Mouse (Mus musculus): ENCODE results near the gene Zbtb17. TPM values are rescaled to one million over a fixed set of nuclear protein-coding genes. Genes with fewer than 3 reads are reported as not detected.

The Zbtb17 gene
- polyA plus RNA-seq (2021) = 19.8 TPM

- no peaks in the 10 kb centered on the region for H3K27me3 ChIP-seq
- ChIA-PET POLR2A (no interaction called here), CTCF (interaction anchor here (1.2 to 1.3 kb wide), 2 partner anchors 10 to 39 kb away, joined by 3 read pairs; no protein-coding TSS in a partner anchor)
- TF ChIP-seq CTCF (IDR thresholded peaks at IDR 0.05) = no peak
- ATAC-seq = peak; percentile 26
- in situ Hi-C loops (cut with MboI; ENCODE audit: low pct_unique_long_range_greater_than_20kb) = no loop called here
- DNase-seq (ENCODE audit: low read depth, low spot score) = no peak
These were observed at the start of gene Zbtb17 for GRCm38 (mm10) chr4:141444451-141445327. Gene Zbtb17 (plus strand): TSS chr4:141444654.

GRCm38 (mm10) chr4:141394751-141395150 lies 49.7 kb upstream of the Zbtb17 start:
- no peaks in the 10 kb centered on the region for H3K27me3 ChIP-seq
- ATAC-seq (no peak), DNase-seq (ENCODE audit: low read depth, low spot score) (no peak)
- POLR2A ChIA-PET = no interaction called here
- no peak for TF ChIP-seq CTCF (IDR thresholded peaks at IDR 0.05)
- CTCF ChIA-PET = no interaction called here
- in situ Hi-C loops (cut with MboI; ENCODE audit: low pct_unique_long_range_greater_than_20kb) = no loop called here

- ATAC-seq = no peak
- no peak for DNase-seq (ENCODE audit: low read depth, low spot score)
- no peaks in the 10 kb centered on the region for H3K27me3 ChIP-seq
- CTCF ChIA-PET = interaction anchor here (4.2 kb wide), 1 partner anchor 10 kb away, joined by 16 read pairs; no protein-coding TSS in a partner anchor
- no peak for TF ChIP-seq CTCF (IDR thresholded peaks at IDR 0.05)
- POLR2A ChIA-PET = no interaction called here
- in situ Hi-C loops (cut with MboI; ENCODE audit: low pct_unique_long_range_greater_than_20kb) = no loop called here
These were observed 46.6 kb upstream of the Zbtb17 start for GRCm38 (mm10) chr4:141397861-141398260.

- CTCF ChIA-PET = interaction anchor here (1.1 to 4.2 kb wide), 2 partner anchors 11 to 193 kb away, joined by 3 to 16 read pairs; no protein-coding TSS in a partner anchor
- DNase-seq (ENCODE audit: low read depth, low spot score) = no peak
These were observed 45.9 kb upstream of the Zbtb17 start, which contains the start of gene Clcnka for GRCm38 (mm10) chr4:141398545-141398944. Gene Clcnka (minus strand): TSS chr4:141398724.

GRCm38 (mm10) chr4:141400171-141400570 lies 44.3 kb upstream of the Zbtb17 start:
- H3K27me3 ChIP-seq = no peaks in the 10 kb centered on the region
- ChIA-PET CTCF (interaction anchor here (4.2 kb wide), 1 partner anchor 12 kb away, joined by 16 read pairs; no protein-coding TSS in a partner anchor), POLR2A (no interaction called here)
- TF ChIP-seq CTCF (IDR thresholded peaks at IDR 0.05) = no peak
- no peak for DNase-seq (ENCODE audit: low read depth, low spot score)
- ATAC-seq = no peak
- in situ Hi-C loops (cut with MboI; ENCODE audit: low pct_unique_long_range_greater_than_20kb) = loop anchor here (5.0 to 10.0 kb wide), 2 partner anchors 37 to 75 kb away; partner anchors contain the start of gene Srarp

More at GRCm38 (mm10) chr4:141398545-141398944, 45.9 kb upstream of the Zbtb17 start, which contains the start of gene Clcnka:
- H3K27me3 ChIP-seq = no peaks in the 10 kb centered on the region
- in situ Hi-C loops (cut with MboI; ENCODE audit: low pct_unique_long_range_greater_than_20kb) = no loop called here
- POLR2A ChIA-PET = no interaction called here
- TF ChIP-seq CTCF (IDR thresholded peaks at IDR 0.05) = no peak
- no peak for ATAC-seq

GRCm38 (mm10) chr4:141404518-141405313 lies 39.7 kb upstream of the Zbtb17 start:
- TF ChIP-seq CTCF (IDR thresholded peaks at IDR 0.05) = no peak
- DNase-seq (ENCODE audit: low read depth, low spot score) = no peak
- peak; percentile 6 for ATAC-seq
- CTCF ChIA-PET = interaction anchor here (0.8 to 5.7 kb wide), 14 partner anchors 9 to 187 kb away, joined by 3 to 134 read pairs (median 3); partner anchors contain the start of genes Hspb7 and Zbtb17
- no peaks in the 10 kb centered on the region for H3K27me3 ChIP-seq
- in situ Hi-C loops (cut with MboI; ENCODE audit: low pct_unique_long_range_greater_than_20kb) = loop anchor here (5.0 to 10.0 kb wide), 3 partner anchors 33 to 163 kb away; partner anchors contain the start of gene Srarp
- POLR2A ChIA-PET = interaction anchor here (1.0 to 2.9 kb wide), 3 partner anchors 21 to 61 kb away, joined by 3 to 16 read pairs (median 3); no protein-coding TSS in a partner anchor

GRCm38 (mm10) chr4:141405314-141405622 lies 39.2 kb upstream of the Zbtb17 start:
- in situ Hi-C loops (cut with MboI; ENCODE audit: low pct_unique_long_range_greater_than_20kb) = loop anchor here (5.0 to 10.0 kb wide), 2 partner anchors 70 to 162 kb away; no protein-coding TSS in a partner anchor
- DNase-seq (ENCODE audit: low read depth, low spot score) (no peak), ATAC-seq (no peak)
- no peaks in the 10 kb centered on the region for H3K27me3 ChIP-seq
- POLR2A ChIA-PET = interaction anchor here (0.6 to 2.9 kb wide), 5 partner anchors 20 to 127 kb away, joined by 3 to 16 read pairs (median 3); no protein-coding TSS in a partner anchor
- CTCF ChIA-PET = interaction anchor here (1.0 to 5.7 kb wide), 10 partner anchors 16 to 187 kb away, joined by 3 to 134 read pairs (median 3); partner anchors contain the start of genes Hspb7 and Zbtb17
- TF ChIP-seq CTCF (IDR thresholded peaks at IDR 0.05) = no peak

- no peaks in the 10 kb centered on the region for H3K27me3 ChIP-seq
- no peak for TF ChIP-seq CTCF (IDR thresholded peaks at IDR 0.05)
- CTCF ChIA-PET = interaction anchor here (0.9 to 5.7 kb wide), 9 partner anchors 9 to 168 kb away, joined by 3 to 134 read pairs (median 3); partner anchors contain the start of gene Clcnkb
- POLR2A ChIA-PET = interaction anchor here (0.6 to 2.9 kb wide), 4 partner anchors 19 to 162 kb away, joined by 3 to 16 read pairs (median 3); no protein-coding TSS in a partner anchor
- in situ Hi-C loops (cut with MboI; ENCODE audit: low pct_unique_long_range_greater_than_20kb) = loop anchor here (5.0 to 10.0 kb wide), 2 partner anchors 68 to 161 kb away; no protein-coding TSS in a partner anchor
- peak; percentile 54 for DNase-seq (ENCODE audit: low read depth, low spot score)
- ATAC-seq = peak; percentile 75
These were observed 37.7 kb upstream of the Zbtb17 start for GRCm38 (mm10) chr4:141406516-141407299.

- ATAC-seq (no peak), DNase-seq (ENCODE audit: low read depth, low spot score) (no peak)
- no peak for TF ChIP-seq CTCF (IDR thresholded peaks at IDR 0.05)
- in situ Hi-C loops (cut with MboI; ENCODE audit: low pct_unique_long_range_greater_than_20kb) = loop anchor here (5.0 to 10.0 kb wide), 2 partner anchors 66 to 159 kb away; no protein-coding TSS in a partner anchor
- H3K27me3 ChIP-seq = no peaks in the 10 kb centered on the region
- CTCF ChIA-PET = no interaction called here
- POLR2A ChIA-PET = no interaction called here
These were observed 35.9 kb upstream of the Zbtb17 start for GRCm38 (mm10) chr4:141408577-141408976.

All from Patski (cell line).